Mouse (Mus musculus): ENCODE results near the gene Vps41. TPM values are rescaled to one million over a fixed set of nuclear protein-coding genes. Genes with fewer than 3 reads are reported as not detected.

Gene Vps41
- total and polyA plus RNA-seq, 3 experiments = 26.0 to 27.2 TPM; not detected in 1

DNA sequence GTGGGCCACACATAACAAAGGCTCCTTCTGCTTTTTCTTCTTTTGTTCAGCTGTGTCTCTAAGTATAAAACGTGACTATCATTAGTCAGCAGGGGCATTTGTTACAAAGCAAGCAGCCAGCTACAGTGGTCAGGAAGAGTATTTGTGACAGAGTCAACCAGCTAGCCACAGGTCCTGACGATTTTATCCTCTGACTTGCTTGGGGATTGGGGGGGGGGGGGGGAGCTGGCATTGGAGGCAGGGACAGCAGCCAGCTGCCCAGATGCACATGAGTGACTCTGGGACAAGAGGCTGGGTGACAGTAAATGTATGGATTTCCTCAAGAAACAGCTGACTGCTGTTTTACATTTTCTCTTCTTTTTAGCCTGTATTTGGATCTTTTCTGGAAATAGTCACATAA, 50.8 kb downstream of the Vps41 start:
- Histone ChIP-seq H3K79me2 (ENCODE audit: control insufficient read depth, insufficient read depth, low read length, poor library complexity) (no peaks in the 10 kb centered on the region; the same call in 1 of the 2 replicates), H3K9me3 (replicated peaks; ENCODE audit: insufficient read depth, low read length) (no peaks in the 10 kb centered on the region), H3K36me3 (ENCODE audit: control insufficient read depth in 1 of 2, insufficient read depth in 2 of 2, low read length in 2 of 2) (no peaks in the 10 kb centered on the region), H3K4me3 (ENCODE audit: control insufficient read depth in 1 of 2, insufficient read depth in 1 of 2, low read depth in 2 of 2, low read length in 2 of 2) (no peak overlapping the region), H3K9ac (ENCODE audit: control insufficient read depth, low read depth, low read length, poor library complexity, severe bottlenecking) (no peak overlapping the region), H3K27me3 (ENCODE audit: control insufficient read depth in 1 of 2, insufficient read depth in 2 of 2, low read length in 2 of 2) (no peaks in the 10 kb centered on the region), H3K4me1 (ENCODE audit: control insufficient read depth in 1 of 2, insufficient read depth in 2 of 2, low read length in 2 of 2) (no peaks in the 10 kb centered on the region), H3K27ac (ENCODE audit: control insufficient read depth, low read depth, low read length) (no peak overlapping the region)
- TF ChIP-seq JUND (IDR thresholded peaks at IDR 0.05; ENCODE audit: low read depth, low read length) (no peak), NRF1 (IDR thresholded peaks at IDR 0.05; ENCODE audit: insufficient read depth, low read depth, low read length, poor library complexity, severe bottlenecking) (no peak), CHD2 (IDR thresholded peaks at IDR 0.05; ENCODE audit: low read length) (no peak), CHD1 (IDR thresholded peaks at IDR 0.05; ENCODE audit: low read depth, low read length) (no peak), POLR2AphosphoS5 (IDR thresholded peaks at IDR 0.05; ENCODE audit: borderline replicate concordance, low read depth, low read length) (no peak), ETS1 (IDR thresholded peaks at IDR 0.05; ENCODE audit: low read depth, low read length) (no peak), MYC (IDR thresholded peaks at IDR 0.05; ENCODE audit: low read depth, low read length) (no peak), USF1 (IDR thresholded peaks at IDR 0.05; ENCODE audit: low read depth, low read length) (no peak), EP300 (IDR thresholded peaks at IDR 0.05; ENCODE audit: low read depth in 1 of 2, low read length in 2 of 2) (no peak), MAX (IDR thresholded peaks at IDR 0.05; ENCODE audit: low read length) (no peak), ZC3H11A (IDR thresholded peaks at IDR 0.05; ENCODE audit: low read depth, low read length) (no peak), SIN3A (IDR thresholded peaks at IDR 0.05; ENCODE audit: low read length) (no peak), RAD21 (IDR thresholded peaks at IDR 0.05; ENCODE audit: low read depth, low read length) (no peak), NELFE (IDR thresholded peaks at IDR 0.05; ENCODE audit: low read depth, low read length) (no peak), GATA1 (IDR thresholded peaks at IDR 0.05; ENCODE audit: low read depth, low read length) (no peak), TBP (IDR thresholded peaks at IDR 0.05; ENCODE audit: low read depth, low read length) (no peak), BHLHE40 (IDR thresholded peaks at IDR 0.05; ENCODE audit: borderline replicate concordance, low read depth, low read length) (no peak)
- DNase-seq (ENCODE audit: low read depth, low spot score) = no peak

DNA sequence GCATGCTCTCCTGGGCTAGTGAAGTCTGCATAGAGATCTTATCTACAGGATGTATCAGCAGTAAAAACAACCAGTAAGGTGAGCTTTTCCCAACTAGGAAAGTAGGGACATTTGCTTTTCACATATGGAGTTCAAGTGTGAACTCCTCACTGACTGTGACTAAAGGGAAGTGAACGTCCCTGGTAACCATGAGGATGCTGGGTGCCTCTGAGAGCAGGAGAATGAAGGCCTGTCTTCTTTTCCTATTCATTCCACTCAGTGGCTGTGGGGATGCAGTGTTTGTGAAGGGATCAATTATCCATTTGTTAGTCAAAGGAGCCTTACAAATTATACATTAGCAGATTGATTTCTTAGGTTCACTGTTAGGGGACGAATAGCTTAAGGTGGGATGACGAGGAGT, 51.4 kb downstream of the Vps41 start:
- H3K27me3 ChIP-seq (ENCODE audit: control insufficient read depth in 1 of 2, insufficient read depth in 2 of 2, low read length in 2 of 2) = no peaks in the 10 kb centered on the region
- H3K9ac ChIP-seq (ENCODE audit: control insufficient read depth, low read depth, low read length, poor library complexity, severe bottlenecking) = no peak overlapping the region
- H3K4me3 ChIP-seq (ENCODE audit: control insufficient read depth in 1 of 2, insufficient read depth in 1 of 2, low read depth in 2 of 2, low read length in 2 of 2) = no peak overlapping the region
- H3K36me3 ChIP-seq (ENCODE audit: control insufficient read depth in 1 of 2, insufficient read depth in 2 of 2, low read length in 2 of 2) = no peaks in the 10 kb centered on the region
- no peaks in the 10 kb centered on the region; the same call in 1 of the 2 replicates for H3K79me2 ChIP-seq (ENCODE audit: control insufficient read depth, insufficient read depth, low read length, poor library complexity)
- H3K9me3 ChIP-seq (replicated peaks; ENCODE audit: insufficient read depth, low read length) = no peaks in the 10 kb centered on the region
- no peak for DNase-seq (ENCODE audit: low read depth, low spot score)
- TF ChIP-seq MAFK (IDR thresholded peaks at IDR 0.05; ENCODE audit: borderline replicate concordance, low read depth, low read length) = no peak
- TF ChIP-seq SIN3A (IDR thresholded peaks at IDR 0.05; ENCODE audit: low read length) = no peak
- H3K27ac ChIP-seq (ENCODE audit: control insufficient read depth, low read depth, low read length) = no peak overlapping the region
- H3K4me1 ChIP-seq (ENCODE audit: control insufficient read depth in 1 of 2, insufficient read depth in 2 of 2, low read length in 2 of 2) = no peaks in the 10 kb centered on the region

Data from MEL (cell line).